Mouse (Mus musculus) left cerebral cortex, adult 8-10 months (tissue): Measurements from ENCODE around the gene Fam13a. TPM values are rescaled to one million over a fixed set of nuclear protein-coding genes. Genes with fewer than 3 reads are reported as not detected.

ENCODE experiments used
- DNase-seq, 2 experiments: peaks; one replicate each; pipeline ENCODE4 v3.0.0; 2022; ENCODE audit warnings: low spot score in 2 of 2
- total RNA-seq, 4 experiments: library from RNA; stranded (reverse); gene quantifications; 2 replicates each; pipeline ENCODE4 v1.2.4; 2022

The Fam13a gene
- 10 to 100 TPM; 14.7 to 17.0 (median 15.9) TPM for total RNA-seq

- DNase-seq, result peak; percentile 61 to 83
Measured at GRCm38 (mm10) chr6:59024164-59024724, at the start of gene Fam13a. Gene Fam13a, minus strand, starts transcription at chr6:59024549.

GRCm38 (mm10) chr6:59072096-59073060, 48.0 kb upstream of the Fam13a start:
- no peak for DNase-seq

GRCm38 (mm10) chr6:59071691-59072090, 47.3 kb upstream of the Fam13a start:
- DNase-seq, result no peak

GRCm38 (mm10) chr6:59068187-59068586, 43.8 kb upstream of the Fam13a start:
- no peak for DNase-seq

- no peak for DNase-seq
Measured at GRCm38 (mm10) chr6:59064440-59064839, 40.1 kb upstream of the Fam13a start.

GRCm38 (mm10) chr6:59053232-59053631, 28.9 kb upstream of the Fam13a start:
- DNase-seq, result no peak

GRCm38 (mm10) chr6:59039719-59040118, 15.4 kb upstream of the Fam13a start:
- no peak for DNase-seq

GRCm38 (mm10) chr6:59032748-59033147, 8.4 kb upstream of the Fam13a start:
- DNase-seq, result no peak

GRCm38 (mm10) chr6:59031539-59031938, 7.2 kb upstream of the Fam13a start:
- no peak for DNase-seq

GRCm38 (mm10) chr6:59030667-59031066, 6.3 kb upstream of the Fam13a start:
- DNase-seq, result no peak

- DNase-seq, result no peak
Measured at GRCm38 (mm10) chr6:59030037-59030436, 5.7 kb upstream of the Fam13a start.

- DNase-seq, result no peak
Measured at GRCm38 (mm10) chr6:59028871-59029270, 4.5 kb upstream of the Fam13a start.

GRCm38 (mm10) chr6:59024806-59025205, 457 bp upstream of the Fam13a start:
- no peak for DNase-seq

GRCm38 (mm10) chr6:59023455-59024163, 740 bp downstream of the Fam13a start:
- DNase-seq, result no peak

- no peak for DNase-seq
Measured at GRCm38 (mm10) chr6:59022621-59023020, 1.7 kb downstream of the Fam13a start.

- DNase-seq, result no peak
Measured at GRCm38 (mm10) chr6:59020346-59020745, 4.0 kb downstream of the Fam13a start.

GRCm38 (mm10) chr6:59019847-59020246, 4.5 kb downstream of the Fam13a start:
- DNase-seq, result no peak

GRCm38 (mm10) chr6:59016336-59016832, 8.0 kb downstream of the Fam13a start:
- DNase-seq, result no peak

GRCm38 (mm10) chr6:59014760-59015159, 9.6 kb downstream of the Fam13a start:
- no peak for DNase-seq

GRCm38 (mm10) chr6:59014088-59014759, 10.1 kb downstream of the Fam13a start:
- no peak for DNase-seq

- no peak for DNase-seq
Measured at GRCm38 (mm10) chr6:59010792-59011191, 13.6 kb downstream of the Fam13a start.
